Mouse (Mus musculus) frontal cortex, postnatal 14 days (tissue): ENCODE measurements around the gene Marveld3.

ENCODE experiments used
- DNase-seq, 2 experiments: peaks; one replicate each; pipeline ENCODE4 v3.0.0; 2022; ENCODE audit warnings: low spot score in 2 of 2

Gene Marveld3

GRCm38 (mm10) chr8:109961693-109962367 is at the start of gene Marveld3:
Gene Marveld3 (minus strand): TSS chr8:109962203.
- DNase-seq, result no peak

- DNase-seq, result peak in 1 of 2 experiments; percentile 19
These were observed 48.9 kb upstream of the Marveld3 start for GRCm38 (mm10) chr8:110010868-110011267.

GRCm38 (mm10) chr8:110008995-110009446 is 47.0 kb upstream of the Marveld3 start:
- no peak for DNase-seq

- no peak for DNase-seq
These were observed 46.4 kb upstream of the Marveld3 start for GRCm38 (mm10) chr8:110008228-110008994.

GRCm38 (mm10) chr8:110006312-110007023 is 44.5 kb upstream of the Marveld3 start:
- DNase-seq, result no peak

GRCm38 (mm10) chr8:110004300-110004699 is 42.3 kb upstream of the Marveld3 start:
- no peak for DNase-seq

GRCm38 (mm10) chr8:110002953-110003352 is 41.0 kb upstream of the Marveld3 start:
- no peak for DNase-seq

GRCm38 (mm10) chr8:109999974-110000373 is 38.0 kb upstream of the Marveld3 start:
- DNase-seq, result no peak

- DNase-seq, result no peak
These were observed 36.1 kb upstream of the Marveld3 start for GRCm38 (mm10) chr8:109998066-109998465.

GRCm38 (mm10) chr8:109997381-109997780 is 35.4 kb upstream of the Marveld3 start:
- no peak for DNase-seq

GRCm38 (mm10) chr8:109992951-109993350 is 30.9 kb upstream of the Marveld3 start:
- DNase-seq, result no peak

- DNase-seq, result no peak
These were observed 30.2 kb upstream of the Marveld3 start for GRCm38 (mm10) chr8:109992166-109992565.

- DNase-seq, result no peak
These were observed 28.2 kb upstream of the Marveld3 start, which contains the start of gene Tat for GRCm38 (mm10) chr8:109990224-109990623. Gene Tat (plus strand): TSS chr8:109990437.

GRCm38 (mm10) chr8:109989151-109989550 is 27.1 kb upstream of the Marveld3 start:
- no peak for DNase-seq

- DNase-seq, result no peak
These were observed 25.8 kb upstream of the Marveld3 start for GRCm38 (mm10) chr8:109987776-109988175.

GRCm38 (mm10) chr8:109986384-109986783 is 24.4 kb upstream of the Marveld3 start:
- DNase-seq, result no peak

- DNase-seq, result no peak
These were observed 21.9 kb upstream of the Marveld3 start for GRCm38 (mm10) chr8:109983944-109984343.

- no peak for DNase-seq
These were observed 20.5 kb upstream of the Marveld3 start for GRCm38 (mm10) chr8:109982386-109983105.

GRCm38 (mm10) chr8:109979339-109979738 is 17.3 kb upstream of the Marveld3 start:
- no peak for DNase-seq

- no peak for DNase-seq
These were observed 10.9 kb upstream of the Marveld3 start for GRCm38 (mm10) chr8:109972901-109973300.

- DNase-seq, result no peak
These were observed 8.3 kb upstream of the Marveld3 start for GRCm38 (mm10) chr8:109970323-109970722.

- DNase-seq, result no peak
These were observed 6.8 kb upstream of the Marveld3 start for GRCm38 (mm10) chr8:109968837-109969236.
